Comparison of ENCODE assay signal across 21 mouse cellular contexts in genomic region chr2:90649405-90649804, GRCm38 (mm10).
"Had no signal": no experiment of that assay in that cellular context is flagged by ENCODE, and none has a peak within 500 bp of the region (broad histone marks: within the 10 kb centered on the region; RNA-seq: fewer than 3 reads in every experiment).

No protein-coding gene starts in this region.

- H3K27me3 ChIP-seq: liver, embryonic 15.5 days; lung, embryonic 15.5 days; midbrain, embryonic 12.5 days; neural tube, embryonic 13.5 days; neural tube, embryonic 15.5 days; stomach, embryonic 15.5 days had no signal

- H3K4me1 ChIP-seq: lung, embryonic 15.5 days; midbrain, embryonic 10.5 days; midbrain, embryonic 12.5 days; neural tube, embryonic 13.5 days; neural tube, embryonic 15.5 days; stomach, embryonic 15.5 days had no signal

- ATAC-seq: midbrain, embryonic 16.5 days had no signal

- H3K4me3 ChIP-seq: liver, embryonic 13.5 days; liver, embryonic 15.5 days; lung, embryonic 15.5 days; midbrain, embryonic 10.5 days; midbrain, embryonic 12.5 days; myocyte; neural tube, embryonic 13.5 days; neural tube, embryonic 15.5 days; stomach, embryonic 15.5 days had no signal

- H3K4me2 ChIP-seq: liver, embryonic 13.5 days; liver, embryonic 15.5 days; lung, embryonic 15.5 days; midbrain, embryonic 12.5 days; neural tube, embryonic 13.5 days; neural tube, embryonic 15.5 days; stomach, embryonic 15.5 days had no signal

- H3K9me3 ChIP-seq: liver, embryonic 13.5 days; liver, embryonic 15.5 days; lung, embryonic 15.5 days; midbrain, embryonic 10.5 days; midbrain, embryonic 12.5 days; neural tube, embryonic 13.5 days; neural tube, embryonic 15.5 days; stomach, embryonic 15.5 days had no signal

- DNase-seq: liver, embryonic 13.5 days; lung, adult 2 months; lung, postnatal 10 days; lung, postnatal 4 days; midbrain, embryonic 14.5 days; retina, postnatal 1 day; right cerebral cortex, adult 18-20 months; right cerebral cortex, postnatal 25 days; right cerebral cortex, postnatal 4 days; thymus, postnatal 14 days; thymus, postnatal 36 days had no signal

- H3K36me3 ChIP-seq: liver, embryonic 13.5 days; liver, embryonic 15.5 days; lung, embryonic 15.5 days; midbrain, embryonic 10.5 days; midbrain, embryonic 12.5 days; neural tube, embryonic 13.5 days; neural tube, embryonic 15.5 days; stomach, embryonic 15.5 days had no signal

- H3K27ac ChIP-seq: liver, embryonic 13.5 days; liver, embryonic 15.5 days; lung, embryonic 15.5 days; midbrain, embryonic 10.5 days; midbrain, embryonic 12.5 days; neural tube, embryonic 13.5 days; neural tube, embryonic 15.5 days; stomach, embryonic 15.5 days had no signal

- H3K9ac ChIP-seq: liver, embryonic 13.5 days; liver, embryonic 15.5 days; liver, postnatal 0 days; lung, embryonic 15.5 days; midbrain, embryonic 12.5 days; neural tube, embryonic 13.5 days; neural tube, embryonic 15.5 days; stomach, embryonic 15.5 days had no signal
